Comparison of ENCODE assay signal across 8 mouse cellular contexts in genomic region chr15:8108966-8109743, GRCm38 (mm10). TPM values are rescaled to one million over a fixed set of nuclear protein-coding genes. Genes with fewer than 3 reads are reported as not detected.
A peak's percentile ranks its signal among the peaks of the same experiment; 100 is the strongest.
DNase-seq lines count a peak whose midpoint lies in the region; ATAC-seq and TF ChIP-seq lines count a peak whose summit lies in the region.

Gene Nup155 (plus strand): TSS chr15:8109273.

- peak; percentile 97 for ATAC-seq in G1E (ENCODE audit: extremely low read depth, insufficient number of reproducible peaks, low FRiP score, poor library complexity, severe bottlenecking)
- ATAC-seq in forebrain, embryonic 16.5 days = peak; percentile 98
- peak; percentile 98 for ATAC-seq in lung, embryonic 14.5 days (ENCODE audit: insufficient read depth)

- DNase-seq in G1E (ENCODE audit: low spot score) = peak; percentile 83
- peak; percentile 93 for DNase-seq in cerebellum, adult 18-20 months
- DNase-seq in heart, postnatal 36 days = peak; percentile 91 to 93
- peak; percentile 94 for DNase-seq in layer of hippocampus, adult 2 months (ENCODE audit: low spot score in 2 of 2)
- DNase-seq in lung, embryonic 14.5 days = peak; percentile 98
- DNase-seq in thymus, adult 2 months = peak; percentile 83

- no peaks in the 10 kb centered on the region for H3K9me3 ChIP-seq in G1E (replicated peaks)
- H3K9me3 ChIP-seq in forebrain, embryonic 16.5 days (ENCODE audit: control insufficient read depth, low read length) = no peaks in the 10 kb centered on the region
- no peaks in the 10 kb centered on the region for H3K9me3 ChIP-seq in lung, embryonic 14.5 days (ENCODE audit: low read depth, low read length)

- peak within 1 kb of the TSS; percentile 76 for H3K9ac ChIP-seq in forebrain, embryonic 16.5 days (replicated peaks; ENCODE audit: low read depth, low read length)
- peak within 1 kb of the TSS; percentile 88 for H3K9ac ChIP-seq in lung, embryonic 14.5 days

- intact Hi-C loops in heart, postnatal 36 days (cut with DNase I) = loop anchor here (1.0 to 10.0 kb wide), 2 partner anchors 10 to 336 kb away; partner anchors contain the start of genes Nipbl and Wdr70

- peak; percentile 40; the same call in 1 of the 2 replicates for TF ChIP-seq POLR2A in olfactory bulb, adult 2 months (IDR thresholded peaks at IDR 0.05; ENCODE audit: insufficient read depth, low read depth, low read length)
- peak; percentile 77; the same call in 1 of the 2 replicates for TF ChIP-seq POLR2A in thymus, adult 2 months (IDR thresholded peaks at IDR 0.05; ENCODE audit: control insufficient read depth, extremely low read depth, insufficient read depth, low read length, poor library complexity)

- TF ChIP-seq CTCF in G1E (IDR thresholded peaks at IDR 0.05; ENCODE audit: low read depth, low read length) = no peak
- peak; percentile 28; the same call in 1 of the 2 replicates for TF ChIP-seq CTCF in layer of hippocampus, adult 2 months (conservative IDR thresholded peaks at IDR 0.05)
- TF ChIP-seq CTCF in lung, embryonic 14.5 days (IDR thresholded peaks at IDR 0.05; ENCODE audit: low read depth) = no peak
- no peak for TF ChIP-seq CTCF in olfactory bulb, adult 2 months (IDR thresholded peaks at IDR 0.05; ENCODE audit: insufficient read depth, low read depth, low read length)
- no peak for TF ChIP-seq CTCF in thymus, adult 2 months (IDR thresholded peaks at IDR 0.05; ENCODE audit: borderline replicate concordance, control insufficient read depth, extremely low read depth, insufficient read depth, low read length, poor library complexity)

- H3K27me3 ChIP-seq in G1E (ENCODE audit: insufficient read depth, low read length) = no peaks in the 10 kb centered on the region
- H3K27me3 ChIP-seq in forebrain, embryonic 16.5 days (replicated peaks; ENCODE audit: control insufficient read depth, insufficient read depth, low read length) = no peaks in the 10 kb centered on the region
- H3K27me3 ChIP-seq in lung, embryonic 14.5 days (ENCODE audit: insufficient read depth, low read length) = no peaks in the 10 kb centered on the region
- no peaks in the 10 kb centered on the region for H3K27me3 ChIP-seq in thymus, adult 2 months (ENCODE audit: control insufficient read depth, insufficient read depth, low read length)

- peak within 1 kb of the TSS; percentile 82 for H3K27ac ChIP-seq in forebrain, embryonic 16.5 days (ENCODE audit: low read length)
- peak within 1 kb of the TSS; percentile 85 for H3K27ac ChIP-seq in layer of hippocampus, adult 2 months
- peak within 1 kb of the TSS; percentile 79 for H3K27ac ChIP-seq in lung, embryonic 14.5 days (ENCODE audit: low read depth)
- no peak within 1 kb of the TSS for H3K27ac ChIP-seq in olfactory bulb, adult 2 months (ENCODE audit: insufficient read depth, low read depth, low read length)
- H3K27ac ChIP-seq in thymus, adult 2 months (ENCODE audit: control insufficient read depth, insufficient read depth, low read length) = peak within 1 kb of the TSS; percentile 13; the same call in 1 of the 2 replicates

- WGBS in forebrain, embryonic 16.5 days = under 1% methylated on average over 54 of the region's 54 CpGs
- WGBS in lung, embryonic 14.5 days = under 1% methylated on average over 54 of the region's 54 CpGs
- WGBS in olfactory bulb, adult 2 months = under 1% methylated on average over 54 of the region's 54 CpGs
- under 1% methylated on average over 54 of the region's 54 CpGs for WGBS in thymus, adult 2 months

- peak within 1 kb of the TSS; percentile 79 for H3K4me3 ChIP-seq in G1E (ENCODE audit: low read depth, low read length)
- H3K4me3 ChIP-seq in forebrain, embryonic 16.5 days (replicated peaks; ENCODE audit: low read length) = peak within 1 kb of the TSS; percentile 93
- peak within 1 kb of the TSS; percentile 92 for H3K4me3 ChIP-seq in layer of hippocampus, adult 2 months
- peak within 1 kb of the TSS; percentile 82 for H3K4me3 ChIP-seq in lung, embryonic 14.5 days (ENCODE audit: low read depth, low read length)
- peak within 1 kb of the TSS; percentile 63 for H3K4me3 ChIP-seq in olfactory bulb, adult 2 months (ENCODE audit: insufficient read depth, low read depth, low read length)
- peak within 1 kb of the TSS; percentile 98 for H3K4me3 ChIP-seq in thymus, adult 2 months (ENCODE audit: control insufficient read depth, insufficient read depth, low read length)

- peaks cover 34% of the 10 kb centered on the region for H3K36me3 ChIP-seq in G1E (replicated peaks)
- H3K36me3 ChIP-seq in forebrain, embryonic 16.5 days (ENCODE audit: control insufficient read depth, insufficient read depth) = peaks cover 3% of the 10 kb centered on the region; the same call in 1 of the 2 replicates
- H3K36me3 ChIP-seq in lung, embryonic 14.5 days (ENCODE audit: insufficient read depth) = peaks cover 27% of the 10 kb centered on the region
- H3K36me3 ChIP-seq in thymus, adult 2 months (ENCODE audit: control insufficient read depth, insufficient read depth, low read length) = peaks cover 11% of the 10 kb centered on the region

- H3K4me1 ChIP-seq in G1E (ENCODE audit: insufficient read depth, low read depth, low read length) = peaks cover 40% of the 10 kb centered on the region
- H3K4me1 ChIP-seq in forebrain, embryonic 16.5 days (replicated peaks; ENCODE audit: control insufficient read depth, insufficient read depth, low read length) = peaks cover 17% of the 10 kb centered on the region
- peaks cover 2% of the 10 kb centered on the region; the same call in 1 of the 2 replicates for H3K4me1 ChIP-seq in lung, embryonic 14.5 days (ENCODE audit: insufficient read depth)
- peaks cover 5% of the 10 kb centered on the region; the same call in 1 of the 2 replicates for H3K4me1 ChIP-seq in olfactory bulb, adult 2 months (ENCODE audit: control insufficient read depth, insufficient read depth, low read length)
- peaks cover 8% of the 10 kb centered on the region for H3K4me1 ChIP-seq in thymus, adult 2 months (replicated peaks; ENCODE audit: control insufficient read depth, insufficient read depth, low read length)

- peak within 1 kb of the TSS; percentile 78 for H3K4me2 ChIP-seq in forebrain, embryonic 16.5 days (ENCODE audit: low read length)
- peak within 1 kb of the TSS; percentile 67 for H3K4me2 ChIP-seq in lung, embryonic 14.5 days

RNA-seq across cellular contexts. Expression of gene Nup155, which starts in this region (rescaled TPM):
- 95.7 and 100 TPM in 2 replicates for total RNA-seq in G1E (2014; fragmentation: Nextera tagmentation)
- total RNA-seq in G1E (2017) = 85.6 and 87.6 TPM in 2 replicates
- polyA plus RNA-seq in G1E (2012) = 2.9 and 5.0 TPM in 2 replicates
- 13.9 and 15.1 TPM in 2 replicates for polyA plus RNA-seq in forebrain, embryonic 16.5 days (2015; fragmentation: Nextera tagmentation; extraction: Ambion mirVana)
- 10 to 100 TPM in 1 of 2 experiments, 1 to 10 TPM in 1; 9.3 to 11.5 TPM for total RNA-seq in heart, postnatal 36 days (2021)
- 10 to 100 TPM; 18.5 to 21.8 TPM for total RNA-seq in layer of hippocampus, adult 2 months (2021)
- polyA plus RNA-seq in lung, embryonic 14.5 days (2014; fragmentation: Nextera tagmentation; extraction: Ambion mirVana) = 26.0 and 27.5 TPM in 2 replicates
- polyA plus RNA-seq in olfactory bulb, adult 2 months (2012; ENCODE audit: insufficient read depth, insufficient read length, low replicate concordance, missing spikeins) = not detected in 2 replicates
- polyA plus RNA-seq in thymus, adult 2 months (2012; rRNA removed) = 17.1 and 20.6 TPM in 2 replicates
